Mouse (Mus musculus) lung, postnatal 0 days (tissue): ENCODE measurements around the gene Nppc.

Experiments used
- CTCF ChIP-seq: IDR thresholded peaks from 2 replicates; pipeline ENCODE4 v1.5.1; 2016; ENCODE audit warnings: antibody characterized with exemption, mild to moderate bottlenecking
- EP300 ChIP-seq: IDR thresholded peaks from 2 replicates; pipeline ENCODE4 v1.6.1; 2016; ENCODE audit warnings: antibody characterized with exemption, mild to moderate bottlenecking, control low read depth

- no peak for TF ChIP-seq CTCF
- TF ChIP-seq EP300, result no peak
These were observed 20.7 kb upstream of the Nppc start for GRCm38 (mm10) chr1:86691027-86691426.
